Mouse (Mus musculus): ENCODE data around the gene Zfp512.
"Not testable (repeated sequence)": the region's sequence is repeated elsewhere in the genome, so short reads cannot be mapped to it uniquely, and the experiment has no call there.

Gene Zfp512

GRCm38 (mm10) chr5:31451878-31452561 lies at the start of gene Zfp512:
Zfp512 (plus strand) TSS chr5:31452431.
- DNase-seq (ENCODE audit: low read depth, low spot score): peak; percentile 97

GRCm38 (mm10) chr5:31434727-31435126 lies 17.5 kb upstream of the Zfp512 start:
- DNase-seq (ENCODE audit: low read depth, low spot score): not testable (repeated sequence)

- no peak for DNase-seq (ENCODE audit: low read depth, low spot score)
Observed at GRCm38 (mm10) chr5:31451336-31451735, 895 bp upstream of the Zfp512 start.

GRCm38 (mm10) chr5:31452562-31452878 lies 289 bp downstream of the Zfp512 start:
- no peak for DNase-seq (ENCODE audit: low read depth, low spot score)

GRCm38 (mm10) chr5:31452886-31453410 lies 717 bp downstream of the Zfp512 start:
- no peak for DNase-seq (ENCODE audit: low read depth, low spot score)

- DNase-seq (ENCODE audit: low read depth, low spot score): no peak
Observed at GRCm38 (mm10) chr5:31467798-31468197, 15.6 kb downstream of the Zfp512 start.

GRCm38 (mm10) chr5:31469711-31470110 lies 17.5 kb downstream of the Zfp512 start:
- no peak for DNase-seq (ENCODE audit: low read depth, low spot score)

- peak; percentile 49 for DNase-seq (ENCODE audit: low read depth, low spot score)
Observed at GRCm38 (mm10) chr5:31470334-31470733, 18.1 kb downstream of the Zfp512 start.

GRCm38 (mm10) chr5:31480536-31480935 lies 28.3 kb downstream of the Zfp512 start:
- DNase-seq (ENCODE audit: low read depth, low spot score): no peak

GRCm38 (mm10) chr5:31485440-31485839 lies 33.2 kb downstream of the Zfp512 start, which contains the start of gene 4930548H24Rik:
4930548H24Rik (plus strand) TSS chr5:31485740.
- DNase-seq (ENCODE audit: low read depth, low spot score): no peak

- DNase-seq (ENCODE audit: low read depth, low spot score): no peak
Observed at GRCm38 (mm10) chr5:31487889-31488288, 35.7 kb downstream of the Zfp512 start.

GRCm38 (mm10) chr5:31489116-31489769 lies 37.0 kb downstream of the Zfp512 start:
- DNase-seq (ENCODE audit: low read depth, low spot score): no peak

- no peak for DNase-seq (ENCODE audit: low read depth, low spot score)
Observed at GRCm38 (mm10) chr5:31492031-31492430, 39.8 kb downstream of the Zfp512 start.

- peak; percentile 94 for DNase-seq (ENCODE audit: low read depth, low spot score)
Observed at GRCm38 (mm10) chr5:31494513-31495297, 42.5 kb downstream of the Zfp512 start, which contains the start of gene Gpn1. Gpn1 (plus strand) TSS chr5:31494741.

GRCm38 (mm10) chr5:31504843-31505242 lies 52.6 kb downstream of the Zfp512 start:
- DNase-seq (ENCODE audit: low read depth, low spot score): no peak

- DNase-seq (ENCODE audit: low read depth, low spot score): no peak
Observed at GRCm38 (mm10) chr5:31512481-31512880, 60.2 kb downstream of the Zfp512 start.

GRCm38 (mm10) chr5:31520556-31520955 lies 68.3 kb downstream of the Zfp512 start:
- DNase-seq (ENCODE audit: low read depth, low spot score): no peak

GRCm38 (mm10) chr5:31526354-31527116 lies 74.3 kb downstream of the Zfp512 start, which contains the start of gene Slc4a1ap:
Slc4a1ap (plus strand) TSS chr5:31526995.
- peak; percentile 86 for DNase-seq (ENCODE audit: low read depth, low spot score)

GRCm38 (mm10) chr5:31527117-31527680 lies 75.0 kb downstream of the Zfp512 start:
- DNase-seq (ENCODE audit: low read depth, low spot score): no peak

- DNase-seq (ENCODE audit: low read depth, low spot score): not testable (repeated sequence)
Observed at GRCm38 (mm10) chr5:31527707-31528106, 75.5 kb downstream of the Zfp512 start, which contains the start of gene Supt7l. Supt7l (minus strand) TSS chr5:31527807.

GRCm38 (mm10) chr5:31528560-31528959 lies 76.3 kb downstream of the Zfp512 start:
- no peak for DNase-seq (ENCODE audit: low read depth, low spot score)

Measured in forelimb bud, embryonic 11.5 days (tissue).